Mouse (Mus musculus) C2C12 (cell line): ENCODE data around the gene Tssk2. TPM values are rescaled to one million over a fixed set of nuclear protein-coding genes. Genes with fewer than 3 reads are reported as not detected.

Experiments
- H3K27me3 ChIP-seq: one replicate; pipeline ENCODE4 v1.6.1; 2011; ENCODE audit not compliant: control insufficient read depth, insufficient read depth, insufficient read length
- H3K36me3 ChIP-seq: one replicate; pipeline ENCODE4 v1.6.1; 2011; ENCODE audit not compliant: control insufficient read depth, insufficient read depth
- H3K4me3 ChIP-seq: one replicate; pipeline ENCODE4 v1.5.1; 2011; ENCODE audit warnings: mild to moderate bottlenecking, control low read depth; ENCODE audit not compliant: poor library complexity, insufficient read depth, severe bottlenecking
- H3K79me2 ChIP-seq: one replicate; pipeline ENCODE4 v1.6.1; 2011; ENCODE audit not compliant: control insufficient read depth, insufficient read depth
- H3K79me3 ChIP-seq: one replicate; pipeline ENCODE4 v1.6.1; 2011; ENCODE audit warnings: low read depth, control low read depth
- H3ac ChIP-seq: one replicate; pipeline ENCODE3; 2011; ENCODE audit warnings: low read depth; ENCODE audit not compliant: control insufficient read depth, insufficient read length
- CEBPB ChIP-seq: IDR thresholded peaks from one replicate; pipeline ENCODE4 v1.6.1; 2011; ENCODE audit warnings: low read depth, mild to moderate bottlenecking, control low read depth, moderate library complexity
- CTCF ChIP-seq: IDR thresholded peaks from one replicate; pipeline ENCODE4 v1.5.1; 2011; ENCODE audit not compliant: control insufficient read depth, insufficient read depth, insufficient read length
- FOSL1 ChIP-seq: IDR thresholded peaks from one replicate; pipeline ENCODE4 v1.8.0; 2011; ENCODE audit warnings: mild to moderate bottlenecking, low read length; ENCODE audit not compliant: poor library complexity, insufficient read depth, severe bottlenecking
- MAX ChIP-seq: IDR thresholded peaks from one replicate; pipeline ENCODE4 v1.6.1; 2011; ENCODE audit warnings: mild to moderate bottlenecking, control low read depth
- MYOD1 ChIP-seq: IDR thresholded peaks from one replicate; pipeline ENCODE4 v1.6.1; 2011; ENCODE audit warnings: low read depth; ENCODE audit not compliant: control insufficient read depth, insufficient read length
- MYOG ChIP-seq: IDR thresholded peaks from one replicate; pipeline ENCODE4 v1.6.1; 2011; ENCODE audit not compliant: control insufficient read depth, insufficient read length; ENCODE audit errors: extremely low read depth
- USF1 ChIP-seq: IDR thresholded peaks from one replicate; pipeline ENCODE4 v1.6.1; 2011; ENCODE audit warnings: low read depth, mild to moderate bottlenecking, control low read depth, moderate library complexity
- polyA plus RNA-seq: library from polyadenylated mRNA; unstranded; fragments of >200 nt; fragmentation: generic; extraction: Trizol; gene quantifications from one replicate; pipeline ENCODE4 v1.2.1, GENCODE M21; 2012; ENCODE audit warnings: missing spikeins

Gene Tssk2
- polyA plus RNA-seq, 1 experiment, result 0.05 TPM

DNA sequence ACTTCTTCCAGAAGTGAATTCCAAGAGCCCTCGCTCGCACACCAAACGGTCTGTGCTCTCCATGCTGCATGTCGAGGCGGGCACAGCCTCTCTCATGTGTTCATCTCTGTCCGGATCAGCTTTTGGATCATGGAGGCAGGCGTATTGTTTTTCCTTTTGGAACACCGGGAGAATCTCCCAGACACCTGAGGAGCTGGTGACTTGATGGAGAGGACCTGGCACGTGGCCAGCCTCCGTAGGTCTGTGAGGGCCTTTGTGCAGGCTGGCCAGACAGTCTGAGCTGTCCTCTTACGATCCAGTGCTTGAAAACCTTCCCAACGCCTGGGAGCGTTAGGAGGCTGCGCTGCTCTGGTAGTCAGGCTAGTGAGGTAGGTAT lies 23.7 kb downstream of the Tssk2 start:
- TF ChIP-seq MYOD1, result no peak
- no peak for TF ChIP-seq CTCF
- TF ChIP-seq USF1, result no peak
- no peak for TF ChIP-seq MYOG
- TF ChIP-seq MAX, result no peak
- TF ChIP-seq FOSL1, result no peak
- TF ChIP-seq CEBPB, result no peak
- Histone ChIP-seq H3K36me3 (peaks cover 8% of the 10 kb centered on the region), H3ac (peak overlapping the region; percentile 70), H3K79me2 (peaks cover 8% of the 10 kb centered on the region), H3K4me3 (peak overlapping the region; percentile 77), H3K27me3 (no peaks in the 10 kb centered on the region), H3K79me3 (peaks cover 6% of the 10 kb centered on the region)

DNA sequence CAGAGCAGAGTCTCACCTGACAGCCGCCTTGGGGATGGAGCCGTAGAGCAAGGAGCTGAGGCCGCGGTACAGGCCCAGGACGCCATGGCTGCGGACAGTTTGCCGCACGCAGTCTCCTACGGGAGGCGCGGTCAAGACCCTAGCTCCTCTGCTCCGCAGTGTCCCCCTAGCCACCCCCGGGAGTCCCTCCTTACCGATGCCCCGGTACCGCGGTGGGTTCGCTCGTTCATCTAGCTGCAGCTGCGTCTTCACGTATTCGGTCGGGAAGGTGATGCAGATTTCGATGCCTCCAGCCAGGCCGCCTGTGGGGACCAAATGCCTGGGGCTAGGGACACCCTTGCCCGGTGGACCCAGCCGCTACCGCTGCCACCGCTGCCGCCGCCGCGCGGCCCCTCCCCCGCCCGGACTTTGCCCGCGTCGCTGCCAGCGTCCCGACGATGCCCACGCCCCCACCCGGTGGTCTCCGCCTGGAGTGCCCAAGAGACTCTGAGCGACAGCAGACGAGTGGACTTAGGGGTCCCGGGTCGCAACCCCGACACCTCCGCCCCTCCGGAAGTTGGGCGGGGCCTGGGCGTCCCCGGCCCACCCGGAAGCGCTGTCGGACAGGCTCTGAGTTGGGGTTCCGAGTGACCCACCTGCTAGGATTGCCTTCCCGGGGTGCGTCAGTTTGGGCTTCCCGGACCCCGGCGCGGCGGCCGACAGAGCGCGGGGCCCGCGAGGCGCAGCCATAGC lies 29.1 kb downstream of the Tssk2 start:
- Histone ChIP-seq H3K27me3 (peaks cover 12% of the 10 kb centered on the region), H3K79me2 (peaks cover 2% of the 10 kb centered on the region), H3K79me3 (peaks cover 2% of the 10 kb centered on the region), H3K4me3 (peak overlapping the region; percentile 66), H3ac (peak overlapping the region; percentile 59), H3K36me3 (peaks cover 8% of the 10 kb centered on the region)
- TF ChIP-seq CEBPB (no peak), FOSL1 (no peak), MYOG (no peak), MAX (no peak), MYOD1 (no peak), CTCF (no peak), USF1 (no peak)

DNA sequence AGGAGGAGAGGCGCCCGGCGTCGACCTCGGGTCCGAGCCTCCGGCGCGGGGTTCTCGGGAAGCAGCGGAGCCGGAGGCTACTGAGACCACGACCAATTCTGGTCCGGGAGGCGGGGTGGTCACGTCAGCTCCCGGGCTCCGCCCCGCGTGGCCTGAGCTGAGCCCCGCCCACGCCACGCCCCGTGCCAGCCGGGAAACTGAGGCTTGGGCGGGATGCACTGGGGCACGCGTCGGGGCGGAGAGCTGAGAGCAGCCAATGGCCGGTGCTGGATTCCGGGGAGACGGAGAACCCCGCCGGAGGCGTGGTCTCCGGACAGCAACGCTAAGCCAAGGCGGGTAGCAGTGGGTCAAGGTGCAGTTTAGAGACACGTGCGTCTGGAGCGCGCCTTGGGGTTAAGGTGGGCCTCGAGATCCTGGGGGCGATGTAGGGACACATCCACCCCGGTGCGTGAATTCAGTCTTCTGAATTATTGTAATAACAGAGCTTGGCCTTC lies 29.7 kb downstream of the Tssk2 start, which contains the start of gene Slc25a1:
Slc25a1 (minus strand) TSS at position 133 of the 494 bp plus-strand sequence.
- Histone ChIP-seq H3K79me2 (no peaks in the 10 kb centered on the region), H3K79me3 (no peaks in the 10 kb centered on the region), H3K27me3 (peaks cover 14% of the 10 kb centered on the region), H3K36me3 (peaks cover 8% of the 10 kb centered on the region), H3K4me3 (peak within 1 kb of the TSS; percentile 66), H3ac (peak within 1 kb of the TSS; percentile 59)
- TF ChIP-seq MAX, result peak; percentile 86
- TF ChIP-seq MYOD1, result no peak

- H3K79me3 ChIP-seq, result no peaks in the 10 kb centered on the region
- peaks cover 20% of the 10 kb centered on the region for H3K27me3 ChIP-seq
- H3ac ChIP-seq, result no peak overlapping the region
- no peak for TF ChIP-seq CTCF
- TF ChIP-seq MYOG, result no peak
- no peak for TF ChIP-seq MYOD1
- no peak for TF ChIP-seq MAX
- peak; percentile 18 for TF ChIP-seq CEBPB
- H3K79me2 ChIP-seq, result no peaks in the 10 kb centered on the region
- peak overlapping the region; percentile 66 for H3K4me3 ChIP-seq
- peaks cover 8% of the 10 kb centered on the region for H3K36me3 ChIP-seq
Observed at GRCm38 (mm10) chr16:17928627-17929104, 30.2 kb downstream of the Tssk2 start.

DNA sequence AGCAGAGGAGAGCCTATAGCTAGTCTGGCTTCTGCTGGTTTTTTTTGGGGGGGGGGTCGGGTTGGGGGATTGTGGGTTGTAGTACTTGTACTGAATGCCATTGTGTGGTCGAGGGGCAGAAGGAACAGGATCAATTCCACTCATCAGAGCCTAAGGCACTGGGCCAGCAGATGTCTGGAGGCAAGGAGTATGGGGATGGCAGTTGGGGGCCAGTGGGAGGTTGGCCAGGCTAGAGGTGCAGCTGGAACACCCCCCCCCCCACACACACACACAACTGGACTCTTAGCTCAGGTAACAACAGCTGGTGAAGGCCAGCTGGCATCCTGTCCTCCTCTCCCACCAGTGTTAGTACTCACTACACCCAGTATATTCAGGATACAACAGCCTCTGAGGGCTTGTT lies 30.8 kb downstream of the Tssk2 start:
- TF ChIP-seq USF1 (no peak), FOSL1 (no peak), MYOD1 (no peak), MAX (no peak), CEBPB (no peak), CTCF (no peak), MYOG (no peak)
- H3ac ChIP-seq, result no peak overlapping the region
- no peaks in the 10 kb centered on the region for H3K79me2 ChIP-seq
- no peak overlapping the region for H3K4me3 ChIP-seq
- no peaks in the 10 kb centered on the region for H3K79me3 ChIP-seq
- peaks cover 8% of the 10 kb centered on the region for H3K36me3 ChIP-seq
- H3K27me3 ChIP-seq, result peaks cover 25% of the 10 kb centered on the region

- Histone ChIP-seq H3ac (no peak overlapping the region), H3K27me3 (peaks cover 29% of the 10 kb centered on the region), H3K36me3 (peaks cover 8% of the 10 kb centered on the region), H3K79me3 (no peaks in the 10 kb centered on the region), H3K4me3 (no peak overlapping the region), H3K79me2 (no peaks in the 10 kb centered on the region)
- no peak for TF ChIP-seq CTCF
- no peak for TF ChIP-seq CEBPB
- no peak for TF ChIP-seq MYOD1
- no peak for TF ChIP-seq USF1
- TF ChIP-seq FOSL1, result no peak
- no peak for TF ChIP-seq MYOG
- no peak for TF ChIP-seq MAX
Observed at GRCm38 (mm10) chr16:17929631-17930030, 31.2 kb downstream of the Tssk2 start.
